Mouse (Mus musculus) adrenal gland, adult (tissue): ENCODE data around the gene Card19.
A peak's percentile ranks its signal among the peaks of the same experiment; 100 is the strongest.

Experiments used
- DNase-seq, 2 experiments: peaks; one replicate each; pipeline ENCODE4 v3.0.0; 2022 to 2023; ENCODE audit warnings: low spot score in 1 of 2; ENCODE audit not compliant: inconsistent age in 2 of 2

Card19 gene

GRCm38 (mm10) chr13:49215504-49216219, at the start of gene Card19:
TSS of gene Card19 (minus strand) at chr13:49216037.
- peak; percentile 98 to 99 for DNase-seq

- DNase-seq, result no peak
These were observed 44.3 kb upstream of the Card19 start for GRCm38 (mm10) chr13:49260036-49260722.

GRCm38 (mm10) chr13:49257819-49258313, 42.0 kb upstream of the Card19 start:
- DNase-seq, result no peak

GRCm38 (mm10) chr13:49252746-49253145, 36.9 kb upstream of the Card19 start:
- no peak for DNase-seq

GRCm38 (mm10) chr13:49252113-49252512, 36.3 kb upstream of the Card19 start:
- peak in 1 of 2 experiments; percentile 44 for DNase-seq

GRCm38 (mm10) chr13:49250716-49251517, 35.1 kb upstream of the Card19 start:
- no peak for DNase-seq

GRCm38 (mm10) chr13:49249634-49250033, 33.8 kb upstream of the Card19 start:
- DNase-seq, result no peak

GRCm38 (mm10) chr13:49248923-49249322, 33.1 kb upstream of the Card19 start:
- DNase-seq, result no peak

- no peak for DNase-seq
These were observed 32.6 kb upstream of the Card19 start, which contains the start of gene Susd3 for GRCm38 (mm10) chr13:49248467-49248862. TSS of gene Susd3 (minus strand) at chr13:49248706.

GRCm38 (mm10) chr13:49247740-49248466, 32.1 kb upstream of the Card19 start:
- DNase-seq, result peak; percentile 60 to 64

GRCm38 (mm10) chr13:49247232-49247739, 31.4 kb upstream of the Card19 start:
- DNase-seq, result no peak

- DNase-seq, result peak in 1 of 2 experiments; percentile 55
These were observed 30.8 kb upstream of the Card19 start for GRCm38 (mm10) chr13:49246626-49247025.

GRCm38 (mm10) chr13:49246011-49246410, 30.2 kb upstream of the Card19 start:
- DNase-seq, result peak; percentile 70 to 91

GRCm38 (mm10) chr13:49245251-49245650, 29.4 kb upstream of the Card19 start:
- DNase-seq, result peak; percentile 65 to 83

- DNase-seq, result no peak
These were observed 27.7 kb upstream of the Card19 start for GRCm38 (mm10) chr13:49243492-49243891.

- peak in 1 of 2 experiments; percentile 41 for DNase-seq
These were observed 26.7 kb upstream of the Card19 start for GRCm38 (mm10) chr13:49242321-49243065.

GRCm38 (mm10) chr13:49238737-49239136, 22.9 kb upstream of the Card19 start:
- no peak for DNase-seq

GRCm38 (mm10) chr13:49237617-49238016, 21.8 kb upstream of the Card19 start:
- DNase-seq, result no peak

GRCm38 (mm10) chr13:49234711-49235110, 18.9 kb upstream of the Card19 start:
- DNase-seq, result no peak
